Mouse (Mus musculus) forebrain, embryonic 12.5 days (tissue): ENCODE measurements at regions not wholly inside any gene's neighbourhood (a gene's known extent, or its start where the extent isn't known, plus 50 kb on each side); places are given as distances from the start of the nearest gene placed in this dataset.

Source experiments
- ATAC-seq: fragments of 200-750 bp; cut with Nextera tagmentation; 2 replicates; pipeline ENCODE4 v1.8.0; 2017; ENCODE audit warnings: moderate TSS enrichment; ENCODE audit not compliant: low FRiP score
- H3K27ac ChIP-seq: fragments of 300-500 bp; sonication (generic); 2 replicates; pipeline ENCODE4 v1.5.1; 2016; ENCODE audit warnings: mild to moderate bottlenecking
- H3K27me3 ChIP-seq: fragments of 300-500 bp; sonication (generic); 2 replicates; pipeline ENCODE4 v1.6.1; 2016; ENCODE audit warnings: mild to moderate bottlenecking
- H3K36me3 ChIP-seq: fragments of 300-500 bp; sonication (generic); replicated peaks from 2 replicates; pipeline ENCODE4 v1.6.1; 2016; ENCODE audit warnings: mild to moderate bottlenecking
- H3K4me1 ChIP-seq: fragments of 300-500 bp; sonication (generic); 2 replicates; pipeline ENCODE4 v1.6.1; 2016
- H3K4me2 ChIP-seq: fragments of 300-500 bp; sonication (generic); 2 replicates; pipeline ENCODE4 v1.6.1; 2016; ENCODE audit warnings: mild to moderate bottlenecking, moderate library complexity
- H3K4me3 ChIP-seq: fragments of 300-500 bp; sonication (generic); replicated peaks from 2 replicates; pipeline ENCODE4 v1.5.1; 2016; ENCODE audit warnings: mild to moderate bottlenecking
- H3K9ac ChIP-seq: fragments of 300-500 bp; sonication (generic); 2 replicates; pipeline ENCODE4 v1.6.1; 2016; ENCODE audit warnings: mild to moderate bottlenecking
- H3K9me3 ChIP-seq: fragments of 300-500 bp; sonication (generic); 2 replicates; pipeline ENCODE4 v1.6.1; 2016
- whole genome bisulfite sequencing: fragments of 180-500 bp; shearing (Covaris S2); methylation state at CpG from one replicate; pipeline ENCODE4 v1.1.7; 2016; 5-methylcytosine and 5-hydroxymethylcytosine counted together

- ATAC-seq, result no peak
- Histone ChIP-seq H3K9me3 (no peaks in the 10 kb centered on the region), H3K9ac (no peak overlapping the region), H3K27ac (no peak overlapping the region), H3K4me1 (peaks cover 4% of the 10 kb centered on the region; the same call in 1 of the 2 replicates), H3K27me3 (no peaks in the 10 kb centered on the region), H3K36me3 (no peaks in the 10 kb centered on the region), H3K4me3 (no peak overlapping the region), H3K4me2 (no peak overlapping the region)
- 91% methylated on average over 12 of the region's 12 CpGs for WGBS
Observed at GRCm38 (mm10) chr11:110670626-110671508, 271.9 kb downstream of the Map2k6 start.

- no peak overlapping the region for H3K4me3 ChIP-seq
- H3K4me2 ChIP-seq, result no peak overlapping the region
- H3K36me3 ChIP-seq, result no peaks in the 10 kb centered on the region
- no peaks in the 10 kb centered on the region for H3K27me3 ChIP-seq
- no peak overlapping the region for H3K27ac ChIP-seq
- WGBS, result 25% methylated on average over 1 of the region's 1 CpGs
- H3K9me3 ChIP-seq, result no peaks in the 10 kb centered on the region
- H3K9ac ChIP-seq, result no peak overlapping the region
- peaks cover 4% of the 10 kb centered on the region; the same call in 1 of the 2 replicates for H3K4me1 ChIP-seq
- no peak for ATAC-seq
Observed at GRCm38 (mm10) chr11:110672941-110673340, 274.0 kb downstream of the Map2k6 start.

GRCm38 (mm10) chr11:110692824-110693223 is 275.0 kb upstream of the Kcnj16 start:
- H3K4me1 ChIP-seq, result no peaks in the 10 kb centered on the region
- H3K9me3 ChIP-seq, result no peaks in the 10 kb centered on the region
- no peak for ATAC-seq
- no peaks in the 10 kb centered on the region for H3K36me3 ChIP-seq
- no peak overlapping the region for H3K4me3 ChIP-seq
- H3K27me3 ChIP-seq, result no peaks in the 10 kb centered on the region
- no peak overlapping the region for H3K9ac ChIP-seq
- WGBS, result 92% methylated on average over 4 of the region's 4 CpGs
- no peak overlapping the region for H3K4me2 ChIP-seq
- H3K27ac ChIP-seq, result no peak overlapping the region

GRCm38 (mm10) chr11:110697067-110697466 is 270.8 kb upstream of the Kcnj16 start:
- Histone ChIP-seq H3K27ac (no peak overlapping the region), H3K36me3 (no peaks in the 10 kb centered on the region), H3K4me2 (no peak overlapping the region), H3K9me3 (no peaks in the 10 kb centered on the region), H3K9ac (no peak overlapping the region), H3K4me3 (no peak overlapping the region), H3K27me3 (no peaks in the 10 kb centered on the region), H3K4me1 (no peaks in the 10 kb centered on the region)
- ATAC-seq, result no peak
- WGBS, result 86% methylated on average over 6 of the region's 6 CpGs

- H3K27ac ChIP-seq, result no peak overlapping the region
- no peak for ATAC-seq
- 84% methylated on average over 5 of the region's 5 CpGs for WGBS
Observed at GRCm38 (mm10) chr11:110698342-110698741, 269.5 kb upstream of the Kcnj16 start.

GRCm38 (mm10) chr11:110700976-110701375 is 266.9 kb upstream of the Kcnj16 start:
- WGBS, result 77% methylated on average over 2 of the region's 2 CpGs
- no peak overlapping the region for H3K9ac ChIP-seq
- no peaks in the 10 kb centered on the region for H3K9me3 ChIP-seq
- ATAC-seq, result no peak
- no peaks in the 10 kb centered on the region for H3K36me3 ChIP-seq
- H3K4me1 ChIP-seq, result no peaks in the 10 kb centered on the region
- H3K27me3 ChIP-seq, result no peaks in the 10 kb centered on the region
- no peak overlapping the region for H3K27ac ChIP-seq
- H3K4me2 ChIP-seq, result no peak overlapping the region
- no peak overlapping the region for H3K4me3 ChIP-seq

More at GRCm38 (mm10) chr11:110698342-110698741, 269.5 kb upstream of the Kcnj16 start:
- Histone ChIP-seq H3K9ac (no peak overlapping the region), H3K36me3 (no peaks in the 10 kb centered on the region), H3K4me3 (no peak overlapping the region), H3K27me3 (no peaks in the 10 kb centered on the region), H3K4me2 (no peak overlapping the region), H3K9me3 (no peaks in the 10 kb centered on the region), H3K4me1 (no peaks in the 10 kb centered on the region)

- Histone ChIP-seq H3K9ac (no peak overlapping the region), H3K27ac (no peak overlapping the region), H3K4me1 (no peaks in the 10 kb centered on the region), H3K27me3 (no peaks in the 10 kb centered on the region), H3K4me2 (no peak overlapping the region), H3K9me3 (no peaks in the 10 kb centered on the region), H3K36me3 (no peaks in the 10 kb centered on the region), H3K4me3 (no peak overlapping the region)
- WGBS, result 95% methylated on average over 5 of the region's 5 CpGs
- ATAC-seq, result no peak
Observed at GRCm38 (mm10) chr11:110702119-110702518, 265.7 kb upstream of the Kcnj16 start.

GRCm38 (mm10) chr11:110703511-110703910 is 264.3 kb upstream of the Kcnj16 start:
- ATAC-seq, result no peak
- Histone ChIP-seq H3K36me3 (no peaks in the 10 kb centered on the region), H3K4me2 (no peak overlapping the region), H3K9ac (no peak overlapping the region), H3K9me3 (no peaks in the 10 kb centered on the region), H3K4me3 (no peak overlapping the region), H3K4me1 (no peaks in the 10 kb centered on the region), H3K27me3 (no peaks in the 10 kb centered on the region), H3K27ac (no peak overlapping the region)
- WGBS, result 74% methylated on average over 2 of the region's 2 CpGs

- H3K27me3 ChIP-seq, result no peaks in the 10 kb centered on the region
- H3K9me3 ChIP-seq, result no peaks in the 10 kb centered on the region
- WGBS, result 67% methylated on average over 4 of the region's 4 CpGs
- H3K4me3 ChIP-seq, result no peak overlapping the region
- no peaks in the 10 kb centered on the region for H3K36me3 ChIP-seq
- ATAC-seq, result no peak
- H3K27ac ChIP-seq, result no peak overlapping the region
- H3K4me2 ChIP-seq, result no peak overlapping the region
- no peaks in the 10 kb centered on the region for H3K4me1 ChIP-seq
- no peak overlapping the region for H3K9ac ChIP-seq
Observed at GRCm38 (mm10) chr11:110707328-110707727, 260.5 kb upstream of the Kcnj16 start.

- H3K27ac ChIP-seq, result no peak overlapping the region
Observed at GRCm38 (mm10) chr11:110715300-110715699, 252.5 kb upstream of the Kcnj16 start.

GRCm38 (mm10) chr11:110716369-110716768 is 251.5 kb upstream of the Kcnj16 start:
- no peak overlapping the region for H3K4me3 ChIP-seq
- ATAC-seq, result no peak
- H3K36me3 ChIP-seq, result no peaks in the 10 kb centered on the region
- no peaks in the 10 kb centered on the region for H3K9me3 ChIP-seq
- no peak overlapping the region for H3K4me2 ChIP-seq
- whole genome bisulfite sequencing, result 65% methylated on average over 1 of the region's 1 CpGs
- H3K4me1 ChIP-seq, result no peaks in the 10 kb centered on the region
- no peaks in the 10 kb centered on the region for H3K27me3 ChIP-seq
- no peak overlapping the region for H3K9ac ChIP-seq
- no peak overlapping the region for H3K27ac ChIP-seq

More at GRCm38 (mm10) chr11:110715300-110715699, 252.5 kb upstream of the Kcnj16 start:
- ATAC-seq, result no peak
- H3K27me3 ChIP-seq, result no peaks in the 10 kb centered on the region
- H3K9me3 ChIP-seq, result no peaks in the 10 kb centered on the region
- no peak overlapping the region for H3K4me2 ChIP-seq
- H3K4me1 ChIP-seq, result no peaks in the 10 kb centered on the region
- H3K4me3 ChIP-seq, result no peak overlapping the region
- WGBS, result 81% methylated on average over 2 of the region's 2 CpGs
- no peak overlapping the region for H3K9ac ChIP-seq
- no peaks in the 10 kb centered on the region for H3K36me3 ChIP-seq

GRCm38 (mm10) chr11:110722701-110723100 is 245.1 kb upstream of the Kcnj16 start:
- ATAC-seq, result no peak
- Histone ChIP-seq H3K4me1 (no peaks in the 10 kb centered on the region), H3K9me3 (no peaks in the 10 kb centered on the region), H3K27ac (no peak overlapping the region), H3K9ac (no peak overlapping the region), H3K4me2 (no peak overlapping the region), H3K4me3 (no peak overlapping the region), H3K27me3 (no peaks in the 10 kb centered on the region), H3K36me3 (no peaks in the 10 kb centered on the region)
- 58% methylated on average over 5 of the region's 5 CpGs for WGBS

- no peak overlapping the region for H3K9ac ChIP-seq
- 86% methylated on average over 6 of the region's 6 CpGs for WGBS
- H3K4me2 ChIP-seq, result no peak overlapping the region
- no peaks in the 10 kb centered on the region for H3K36me3 ChIP-seq
- no peaks in the 10 kb centered on the region for H3K9me3 ChIP-seq
- no peak overlapping the region for H3K27ac ChIP-seq
- no peak for ATAC-seq
- no peak overlapping the region for H3K4me3 ChIP-seq
- H3K4me1 ChIP-seq, result no peaks in the 10 kb centered on the region
- H3K27me3 ChIP-seq, result no peaks in the 10 kb centered on the region
Observed at GRCm38 (mm10) chr11:110723971-110724370, 243.9 kb upstream of the Kcnj16 start.
